Mouse (Mus musculus) heart, adult 8-10 months (tissue): ENCODE results near the gene Atp6v1fnb. TPM values are rescaled to one million over a fixed set of nuclear protein-coding genes. Genes with fewer than 3 reads are reported as not detected.

ENCODE experiments used
- DNase-seq: peaks from one replicate; pipeline ENCODE4 v3.0.0; 2022; ENCODE audit warnings: low spot score
- total RNA-seq, 4 experiments: library from RNA; stranded (reverse); gene quantifications; 2 replicates each; pipeline ENCODE4 v1.2.4; 2022

Atp6v1fnb gene
- total RNA-seq: not detected

DNA sequence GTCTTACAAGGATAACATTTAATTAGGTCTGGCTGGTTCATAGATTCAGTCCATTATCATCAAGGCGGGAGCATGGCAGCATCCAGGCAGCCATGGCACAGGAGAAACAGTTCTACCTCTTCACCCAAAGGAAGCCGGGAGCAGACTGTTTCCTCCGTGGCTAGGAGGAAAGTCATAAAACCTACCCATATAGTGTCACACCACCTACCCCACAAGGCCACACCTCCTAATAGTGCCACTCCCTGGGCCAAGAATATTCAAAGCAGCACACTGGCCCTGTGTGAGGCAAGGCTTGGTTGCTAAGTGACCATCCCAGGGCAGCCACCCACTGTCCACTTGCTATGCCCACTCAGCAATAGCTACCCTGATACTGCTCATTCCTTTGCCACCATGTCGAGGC is at the start of gene Atp6v1fnb:
TSS of gene Atp6v1fnb (plus strand) at position 301 of the 400 bp plus-strand sequence.
- DNase-seq: no peak

DNA sequence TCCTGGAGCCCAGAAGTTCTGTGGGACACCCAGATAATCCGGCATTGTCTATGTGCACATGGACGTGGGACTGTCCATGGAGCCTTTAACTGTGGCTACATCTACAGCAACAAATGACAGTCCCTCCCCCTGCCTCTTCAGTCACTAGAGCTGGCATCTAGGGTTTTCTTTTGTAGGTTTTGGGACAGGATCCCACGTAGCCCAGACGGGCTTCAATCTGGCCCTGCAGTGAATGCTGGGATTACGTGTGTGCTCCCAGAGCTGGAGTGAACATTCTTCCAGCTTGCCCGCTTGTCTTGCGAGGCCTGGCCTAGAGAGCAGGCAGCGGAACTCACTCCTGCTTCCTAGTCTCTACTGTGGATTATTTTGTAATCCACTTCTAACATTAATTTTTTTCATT is 46.1 kb upstream of the Atp6v1fnb start:
- no peak for DNase-seq

DNA sequence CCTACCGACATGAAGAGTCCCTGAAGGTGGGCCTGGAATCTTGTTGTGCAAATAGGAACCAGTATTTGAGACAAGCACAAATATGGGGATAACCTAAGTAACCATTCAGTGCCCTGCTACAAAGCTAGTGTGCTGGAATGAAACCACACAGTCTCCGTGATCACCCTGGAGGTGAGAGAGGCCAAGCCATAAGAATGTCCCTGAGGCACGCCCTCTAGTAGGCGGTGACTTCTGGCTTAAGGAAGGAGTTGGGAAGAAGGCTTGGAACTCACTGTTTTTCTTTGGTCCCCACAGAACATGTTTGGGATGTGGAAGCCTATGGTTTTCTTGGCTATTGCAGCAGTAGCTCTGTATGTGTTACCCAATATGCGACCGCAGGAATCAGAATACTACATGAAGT is 44.9 kb upstream of the Atp6v1fnb start:
- DNase-seq: no peak

DNA sequence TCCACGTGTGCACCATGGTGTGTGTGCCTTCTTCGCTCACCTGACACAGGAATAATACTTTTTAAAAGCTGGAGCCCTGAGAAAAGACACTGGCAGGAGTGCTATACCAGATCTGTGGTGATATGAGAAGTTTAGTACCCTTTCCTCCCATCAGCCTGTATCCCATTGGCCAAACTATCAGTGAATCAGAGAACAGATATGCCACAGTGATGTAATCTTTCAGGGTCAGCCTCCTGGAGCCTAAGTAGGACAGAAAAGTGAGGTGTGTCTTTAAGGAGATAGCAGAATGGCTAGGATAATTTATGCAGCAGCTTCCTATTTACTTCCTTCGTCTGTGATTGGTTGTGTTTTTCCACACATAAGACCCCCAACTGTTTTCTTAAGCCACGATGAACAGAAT is 43.1 kb upstream of the Atp6v1fnb start:
- DNase-seq: no peak

DNA sequence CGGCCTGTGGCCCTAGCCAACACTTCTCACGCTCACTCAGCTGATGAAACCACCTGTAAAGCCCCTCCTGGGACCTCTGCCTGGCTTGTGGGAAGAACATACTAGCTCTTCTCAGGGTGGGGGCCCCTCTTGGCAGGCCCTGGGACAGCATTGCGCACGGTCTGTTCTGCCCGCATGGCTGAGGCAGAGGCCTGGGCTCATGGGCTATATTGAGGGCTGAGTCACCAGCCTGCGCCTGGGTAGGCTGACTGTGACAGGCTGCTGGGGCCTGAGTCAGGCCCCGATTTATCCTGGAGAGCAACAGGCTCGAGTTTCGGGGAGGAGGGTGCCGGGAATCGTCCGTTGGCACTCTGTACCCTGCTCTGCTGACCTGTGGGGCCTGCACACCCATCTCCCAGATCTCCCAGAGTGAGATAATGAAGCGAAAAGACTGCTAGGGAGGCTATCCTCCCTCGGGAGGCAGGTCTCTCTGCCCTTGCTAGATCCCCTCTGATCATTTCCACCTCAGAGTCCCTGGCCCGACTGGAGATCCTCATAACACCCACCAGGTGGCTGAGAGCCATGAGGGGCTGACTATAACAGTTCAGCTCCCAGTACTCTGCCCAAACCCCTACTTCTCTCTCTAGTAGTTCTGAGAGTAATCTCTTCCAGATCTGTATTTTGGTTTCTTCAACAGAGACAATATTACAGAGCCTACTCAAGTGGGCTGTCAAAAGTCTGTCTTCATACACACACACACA is 40.4 kb upstream of the Atp6v1fnb start:
- DNase-seq: no peak

DNA sequence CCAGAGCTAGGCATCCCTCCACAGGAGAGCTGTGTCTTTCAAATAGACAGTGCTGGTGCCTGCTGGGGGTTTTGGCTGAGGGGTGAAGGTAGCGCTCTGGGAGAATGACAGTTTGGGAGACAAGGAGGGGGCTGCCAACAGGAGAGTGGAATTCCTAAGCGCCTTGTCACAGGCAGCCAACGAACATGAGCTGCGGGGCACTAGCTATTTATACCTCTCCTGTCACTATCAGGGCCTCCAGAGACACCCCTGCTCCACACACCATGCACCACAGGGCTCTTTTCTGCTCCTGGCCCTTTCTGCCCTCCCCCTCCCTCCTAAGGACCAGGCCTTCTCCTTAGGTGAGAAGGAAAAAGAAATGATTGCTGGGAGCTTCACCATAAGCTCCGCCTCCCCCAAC is 39.8 kb upstream of the Atp6v1fnb start:
- DNase-seq: peak; percentile 50

DNA sequence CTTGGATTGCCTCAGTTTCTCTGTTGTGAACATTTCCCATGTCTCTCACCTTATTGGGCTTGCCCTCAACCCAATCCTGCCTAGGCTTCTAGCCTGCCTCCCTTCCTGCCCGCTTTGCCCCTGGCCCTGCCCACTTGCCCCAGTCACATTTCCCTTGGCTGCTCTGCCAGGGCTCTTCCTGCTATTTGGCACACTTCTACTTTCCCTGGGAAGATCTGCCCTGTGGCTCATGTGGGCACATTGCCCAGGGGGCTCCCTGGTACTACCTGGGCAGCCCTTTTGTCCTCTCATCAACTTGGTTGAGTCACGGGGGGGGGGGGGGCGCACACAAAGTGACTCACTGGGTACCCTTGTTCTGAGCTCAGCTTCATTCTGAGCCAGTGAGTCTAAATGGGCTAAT is 39.1 kb upstream of the Atp6v1fnb start:
- DNase-seq: peak; percentile 41

DNA sequence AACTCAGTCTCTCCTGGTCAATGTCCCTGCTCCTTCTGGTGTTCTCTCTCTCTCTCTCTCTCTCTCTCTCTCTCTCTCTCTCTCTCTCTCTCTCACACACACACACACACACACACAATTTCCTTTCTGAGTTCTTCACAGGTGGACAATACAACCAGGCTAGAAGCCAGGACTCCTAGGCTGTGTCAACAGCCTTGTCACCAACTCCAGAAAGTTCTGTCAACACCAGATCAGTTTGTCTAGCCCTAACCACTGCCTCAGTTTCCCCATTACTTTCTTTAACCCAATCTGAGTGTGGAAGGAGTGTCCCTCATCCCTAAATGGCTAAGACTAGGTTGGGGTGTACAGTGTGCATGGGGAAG is 38.6 kb upstream of the Atp6v1fnb start:
- DNase-seq: no peak

DNA sequence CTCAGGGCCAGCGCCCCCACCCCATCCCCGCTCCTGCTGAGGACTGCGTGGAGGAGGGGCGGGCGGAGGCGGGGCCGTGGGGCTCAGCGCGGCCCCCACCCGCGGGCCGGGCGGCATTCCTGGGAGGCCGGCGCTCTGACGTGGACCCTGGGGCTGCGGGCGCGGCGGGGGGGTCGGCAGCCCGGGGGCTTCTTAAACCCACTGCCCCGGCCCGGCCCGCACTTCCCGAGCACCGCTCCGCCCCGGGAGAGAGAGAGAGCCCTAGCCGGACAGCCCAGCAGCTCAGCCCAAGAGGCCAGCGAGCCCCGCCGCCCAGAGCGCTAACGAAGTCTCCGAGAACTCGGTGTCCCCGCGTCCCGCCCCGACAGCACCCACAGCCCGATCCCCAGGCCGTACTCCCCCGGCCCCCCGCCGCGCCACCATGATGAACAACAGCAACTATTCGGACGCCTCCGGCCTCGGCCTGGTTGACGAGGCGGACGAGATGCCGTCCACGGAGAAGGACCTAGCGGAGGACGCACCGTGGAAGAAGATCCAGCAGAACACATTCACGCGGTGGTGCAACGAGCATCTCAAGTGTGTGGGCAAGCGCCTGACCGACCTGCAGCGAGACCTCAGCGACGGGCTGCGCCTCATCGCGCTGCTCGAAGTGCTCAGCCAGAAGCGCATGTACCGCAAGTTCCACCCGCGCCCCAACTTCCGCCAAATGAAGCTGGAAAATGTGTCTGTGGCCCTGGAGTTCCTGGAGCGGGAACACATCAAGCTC is 38.0 kb upstream of the Atp6v1fnb start, which contains the start of gene Flnc:
TSS of gene Flnc (plus strand) at position 219 of the 766 bp plus-strand sequence.
- peak; percentile 40 for DNase-seq

DNA sequence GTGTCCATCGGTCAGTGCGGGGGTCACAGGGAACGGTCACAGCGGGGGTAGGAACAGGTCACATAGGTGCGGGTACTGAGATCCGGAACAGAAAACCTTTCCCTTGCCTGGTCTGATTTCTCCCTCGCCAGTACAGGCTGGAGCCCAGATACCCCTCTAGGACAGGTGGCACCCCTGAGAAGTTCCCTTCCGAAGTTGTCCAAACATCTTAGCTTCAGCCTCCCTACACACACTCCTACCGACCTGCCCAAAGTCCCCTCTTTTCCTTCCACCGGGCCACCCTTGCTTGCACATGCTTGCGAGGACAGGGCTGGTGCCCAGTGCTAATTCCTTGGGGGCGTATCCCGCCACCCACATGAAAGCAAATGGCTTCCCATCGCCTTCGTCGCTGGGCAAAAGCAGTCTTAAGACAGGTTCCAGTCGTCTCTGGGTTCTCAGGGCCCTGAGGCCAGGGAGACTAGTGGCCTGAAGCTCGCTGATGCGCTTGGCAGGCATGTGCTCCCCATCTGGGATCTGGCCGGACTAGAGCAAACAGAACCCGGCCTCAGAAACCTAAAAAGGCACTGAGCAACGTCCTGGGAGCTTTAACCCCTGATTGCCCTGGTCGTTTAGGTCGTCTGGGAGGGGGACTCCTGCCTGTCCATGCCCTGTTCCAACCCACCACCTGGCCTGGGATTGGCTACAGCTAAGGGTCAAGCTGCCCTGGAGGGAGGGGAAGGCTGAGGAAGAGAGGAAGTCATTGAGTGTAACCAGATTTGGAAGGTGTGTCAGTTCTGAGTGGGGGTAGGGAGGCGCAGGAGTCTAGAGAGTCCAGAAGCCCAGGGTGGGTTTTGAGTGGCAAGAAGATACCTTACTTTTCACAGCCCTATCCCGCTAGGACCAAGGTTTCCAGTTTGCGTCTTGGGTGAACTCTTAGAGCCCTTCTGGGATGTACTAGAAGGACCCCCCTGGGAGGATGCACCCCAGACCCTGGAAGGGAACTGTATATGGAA is 37.1 kb upstream of the Atp6v1fnb start:
- peak; percentile 69 for DNase-seq

DNA sequence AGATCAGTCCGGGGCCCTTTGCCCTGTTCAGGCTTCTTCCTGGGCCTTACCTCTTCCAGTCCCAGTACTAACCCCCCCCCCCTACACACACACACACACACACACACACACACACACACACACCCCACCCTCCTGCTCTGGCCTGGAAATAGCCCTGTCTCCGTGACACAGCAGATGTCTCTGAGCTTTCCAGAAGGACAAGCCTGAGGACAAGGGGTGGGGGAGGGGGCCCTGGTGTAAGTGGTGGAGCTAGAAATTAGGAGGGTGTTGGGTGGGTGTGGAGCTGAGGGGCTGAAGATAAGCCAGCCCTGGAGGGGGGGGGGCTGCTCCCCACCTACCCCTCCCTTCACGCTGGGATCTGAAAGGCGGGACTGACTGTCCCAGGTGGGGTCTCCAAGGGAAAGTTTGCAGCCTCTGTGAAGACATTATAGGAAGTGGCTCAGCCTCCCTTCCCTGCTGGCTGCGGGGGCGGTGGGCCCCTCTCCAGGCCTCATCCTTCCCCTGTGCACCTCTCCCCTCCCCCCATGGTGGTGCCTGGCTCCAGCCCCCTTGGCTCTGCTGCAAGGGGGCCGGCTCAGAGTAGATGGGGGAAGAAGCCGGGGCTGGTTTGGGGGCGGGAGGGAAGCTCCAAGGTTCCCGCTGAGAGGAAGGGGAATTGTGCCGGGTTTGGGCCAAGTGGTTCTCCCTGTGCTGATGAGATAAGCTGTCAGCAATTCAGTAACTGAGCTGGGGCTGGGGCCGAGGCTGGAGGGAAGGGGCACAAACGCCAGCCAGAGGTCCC is 36.1 kb upstream of the Atp6v1fnb start:
- DNase-seq: peak; percentile 35

DNA sequence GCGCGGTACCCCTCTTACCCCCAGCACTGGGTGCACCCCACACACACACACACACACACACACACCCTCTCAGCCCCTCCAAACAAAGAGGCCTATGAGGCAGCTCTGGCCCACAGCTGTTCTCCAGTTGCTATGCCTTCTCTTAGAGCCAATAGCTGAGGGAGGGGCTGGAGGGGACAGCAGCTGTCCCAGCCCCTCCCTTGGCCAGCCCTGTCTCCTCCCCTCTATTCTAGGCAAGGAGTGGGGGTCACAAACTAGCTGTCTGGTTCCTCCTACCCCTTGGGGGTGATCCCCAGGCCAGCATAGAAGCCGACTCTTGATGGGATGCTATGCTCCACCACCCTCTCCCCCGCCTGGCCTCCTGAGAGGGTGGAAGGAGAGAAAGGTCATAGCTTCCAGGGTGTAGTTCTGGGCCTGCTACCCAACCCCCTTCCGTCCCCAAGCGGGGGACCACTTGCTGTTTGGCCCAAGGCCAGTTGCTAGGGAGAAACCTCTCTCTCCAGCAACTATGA is 35.2 kb upstream of the Atp6v1fnb start:
- DNase-seq: peak; percentile 35

DNA sequence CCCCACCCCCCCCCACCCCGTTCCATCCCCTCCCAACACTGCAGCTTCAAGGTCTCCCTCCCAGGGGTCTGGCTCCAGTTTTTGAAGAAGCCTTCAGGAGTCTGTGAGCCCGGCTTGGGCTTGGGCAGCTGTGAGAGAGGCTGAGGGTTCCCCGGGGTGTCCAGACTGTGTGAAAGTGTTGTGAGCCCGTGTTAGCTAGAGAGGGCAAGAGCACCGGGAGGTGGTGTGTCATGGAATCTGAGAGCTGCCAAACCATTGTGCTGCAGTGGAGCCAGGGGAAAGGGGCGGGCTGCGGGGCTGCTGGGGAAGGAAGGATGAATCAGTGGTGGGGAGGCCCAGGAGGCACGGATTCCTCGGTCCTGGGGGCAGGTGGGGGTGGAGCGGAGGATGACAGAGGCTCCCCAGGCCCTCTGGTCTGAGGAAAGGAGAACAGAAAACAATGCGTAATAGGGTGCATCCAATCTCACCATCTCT is 34.7 kb upstream of the Atp6v1fnb start:
- DNase-seq: peak; percentile 68

DNA sequence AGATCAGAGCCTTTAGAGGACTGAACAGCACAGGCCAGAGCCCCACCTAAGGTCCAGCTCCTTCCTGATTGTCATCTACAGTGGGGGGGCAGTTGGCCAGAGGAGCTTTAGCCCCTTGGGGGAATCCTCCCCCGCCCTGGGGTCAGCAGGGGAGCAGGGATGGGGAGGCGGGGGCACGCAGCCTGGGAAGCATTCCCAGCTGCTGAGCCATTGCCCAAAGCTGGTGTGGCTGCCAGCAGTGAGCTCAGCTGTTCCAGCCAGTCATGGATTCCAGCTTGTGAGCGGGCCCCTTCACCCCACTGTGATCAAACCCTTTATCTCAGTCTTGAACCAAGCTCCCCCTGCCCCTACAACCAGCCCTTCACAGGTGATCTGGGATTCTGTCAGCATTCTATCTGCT is 32.0 kb upstream of the Atp6v1fnb start:
- no peak for DNase-seq

DNA sequence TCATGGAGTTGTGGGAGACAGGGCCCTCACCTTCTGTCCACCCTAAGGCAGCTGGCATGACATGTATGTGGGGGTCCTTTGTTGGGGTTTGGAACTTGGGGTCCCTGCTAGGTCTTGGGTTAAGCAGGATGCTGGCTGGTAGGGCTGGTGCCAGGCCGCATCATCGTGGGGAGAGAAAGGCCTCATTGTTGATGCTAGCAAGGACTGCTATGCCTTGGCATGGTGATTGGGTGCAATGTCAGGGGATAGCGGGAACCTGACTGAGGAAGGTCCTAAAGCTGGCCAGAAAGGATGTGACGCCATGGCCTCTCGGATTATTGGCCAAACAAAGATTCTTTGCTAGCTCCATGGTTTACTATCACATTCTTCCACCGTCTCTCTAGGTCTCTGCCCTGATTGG is 31.4 kb upstream of the Atp6v1fnb start:
- no peak for DNase-seq

DNA sequence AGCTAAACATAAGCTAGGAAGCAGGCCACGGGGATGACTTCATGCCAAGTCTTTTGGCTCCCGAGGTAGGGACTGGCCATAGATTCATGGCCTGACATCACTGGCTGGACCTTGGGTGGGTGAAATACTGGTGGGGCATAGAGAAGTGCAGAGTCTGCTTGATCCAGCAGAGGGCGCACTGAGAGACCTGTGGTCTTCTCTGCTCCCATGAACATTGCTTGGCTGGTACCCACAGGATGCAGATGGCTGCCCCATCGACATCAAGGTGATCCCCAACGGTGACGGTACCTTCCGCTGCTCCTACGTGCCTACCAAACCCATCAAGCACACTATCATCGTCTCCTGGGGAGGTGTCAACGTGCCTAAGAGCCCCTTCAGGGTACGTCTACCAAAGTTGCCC is 26.5 kb upstream of the Atp6v1fnb start:
- no peak for DNase-seq

DNA sequence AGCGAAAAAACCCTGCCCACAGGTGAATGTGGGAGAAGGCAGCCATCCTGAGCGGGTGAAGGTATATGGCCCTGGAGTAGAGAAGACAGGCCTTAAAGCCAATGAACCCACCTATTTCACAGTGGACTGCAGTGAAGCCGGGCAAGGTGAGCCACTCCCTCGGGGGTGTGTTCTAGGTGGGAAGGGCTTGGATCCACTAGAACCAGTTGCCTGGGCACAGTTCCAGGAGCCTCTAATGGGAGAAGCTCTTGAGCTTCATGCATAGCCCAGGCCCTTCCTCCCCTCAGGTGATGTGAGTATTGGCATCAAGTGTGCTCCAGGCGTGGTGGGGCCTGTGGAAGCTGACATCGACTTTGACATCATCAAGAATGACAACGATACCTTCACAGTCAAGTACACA is 25.9 kb upstream of the Atp6v1fnb start:
- no peak for DNase-seq

DNA sequence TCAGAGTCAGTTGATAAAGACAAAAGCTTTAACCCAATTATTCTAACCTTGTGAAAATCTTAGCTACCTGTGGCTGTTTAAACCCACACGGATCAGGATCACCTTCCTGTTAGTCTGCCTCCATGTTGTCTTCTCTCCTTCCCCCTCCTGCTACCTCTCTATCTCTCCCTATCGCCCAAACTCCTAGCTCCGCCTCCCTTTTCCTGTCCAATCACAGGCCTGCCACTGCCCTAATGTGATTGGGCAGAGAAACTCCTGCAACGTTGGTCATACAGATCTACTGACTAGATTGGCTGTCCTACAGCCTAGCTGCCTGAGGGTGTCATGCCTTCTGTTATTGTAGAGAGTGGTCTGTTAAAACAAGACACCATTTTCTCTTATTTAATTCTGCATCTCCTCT is 21.4 kb upstream of the Atp6v1fnb start:
- DNase-seq: no peak

DNA sequence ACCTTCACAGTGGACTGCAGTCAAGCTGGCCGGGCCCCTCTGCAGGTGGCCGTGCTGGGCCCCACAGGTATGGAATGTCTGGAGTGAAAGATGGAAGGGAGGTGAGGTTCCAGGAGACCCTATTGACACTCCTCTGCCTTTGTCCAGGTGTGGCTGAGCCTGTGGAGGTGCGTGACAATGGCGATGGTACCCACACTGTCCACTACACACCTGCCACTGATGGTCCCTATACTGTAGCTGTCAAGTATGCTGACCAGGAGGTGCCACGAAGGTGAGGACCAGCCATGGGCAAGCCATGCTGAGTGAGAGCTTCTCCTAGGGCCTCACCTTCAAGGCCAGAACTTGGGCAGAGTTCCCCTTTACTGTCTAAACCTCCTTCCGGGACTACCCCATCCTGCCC is 20.6 kb upstream of the Atp6v1fnb start:
- DNase-seq: no peak

DNA sequence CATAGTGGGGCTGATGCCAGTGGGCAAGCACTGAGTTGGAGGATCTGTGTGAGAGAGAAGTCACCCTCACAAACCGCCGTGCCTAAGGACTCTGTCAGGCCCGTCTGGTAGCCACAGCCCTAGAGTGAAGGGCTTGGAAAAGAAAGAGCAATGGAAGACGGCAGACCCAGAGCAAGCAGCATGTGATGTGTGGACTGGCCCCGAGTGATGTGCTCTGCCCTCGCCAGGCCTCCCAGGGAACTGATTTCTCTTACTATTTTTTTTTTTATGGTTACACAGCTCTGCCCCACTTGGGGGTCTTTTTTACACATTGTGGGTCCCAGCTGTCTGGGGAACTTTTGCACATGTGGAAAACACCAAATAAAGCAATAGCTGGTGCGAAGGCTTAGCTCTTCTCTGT is 9.7 kb upstream of the Atp6v1fnb start:
- DNase-seq: no peak

DNA sequence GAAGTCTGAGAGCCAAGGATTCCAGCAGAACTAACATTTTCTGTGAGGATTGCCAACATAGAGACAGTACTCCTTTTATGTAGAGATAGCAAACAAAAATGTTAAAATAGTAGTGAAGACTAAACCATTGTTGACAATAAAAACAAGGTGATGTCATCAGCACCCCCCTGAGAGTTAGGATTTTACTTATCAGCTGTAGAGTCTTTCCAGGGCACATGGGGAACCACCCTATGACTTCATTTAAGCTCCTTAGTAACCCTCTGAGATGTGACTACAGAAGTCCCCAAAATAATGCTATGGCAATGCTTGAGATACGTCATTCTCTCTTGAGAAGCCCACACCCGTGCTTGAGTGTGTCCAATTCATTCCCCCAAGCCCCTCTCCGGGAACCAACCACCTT is 7.8 kb upstream of the Atp6v1fnb start:
- DNase-seq: no peak
